Mouse (Mus musculus) heart, postnatal 14 days (tissue): ENCODE results near the gene Lta. TPM values are rescaled to one million over a fixed set of nuclear protein-coding genes. Genes with fewer than 3 reads are reported as not detected.
A peak's percentile ranks its signal among the peaks of the same experiment; 100 is the strongest.
"Not testable (repeated sequence)": the region's sequence is repeated elsewhere in the genome, so short reads cannot be mapped to it uniquely, and the experiment has no call there.

Source experiments
- DNase-seq, 2 experiments: peaks; one replicate each; pipeline ENCODE4 v3.0.0; 2021 to 2022
- intact Hi-C: fragments of 180-260 bp; cut with DNase I; formaldehyde crosslinking; loops from one replicate; pipeline ENCODE4 v1.15.1; 2025
- total RNA-seq, 2 experiments: library from RNA; stranded (reverse); gene quantifications; 2 replicates each; pipeline ENCODE4 v1.2.3; 2021

Gene Lta
- total RNA-seq, 2 experiments from 2014 or later, result 0.20 TPM; not detected in 1

GRCm38 (mm10) chr17:35241305-35242014 is 36.3 kb upstream of the Lta start, which contains the start of gene Ddx39b:
Gene Ddx39b, plus strand, starts transcription at chr17:35241746.
- intact Hi-C loops, result loop anchor here (5.0 to 10.0 kb wide), 2 partner anchors 389 to 1127 kb away; partner anchors contain the start of genes H2-DMa, Nelfe and Skiv2l
- peak; percentile 97 for DNase-seq

GRCm38 (mm10) chr17:35240384-35241304 is 35.5 kb upstream of the Lta start:
- intact Hi-C loops, result loop anchor here (5.0 to 10.0 kb wide), 2 partner anchors 388 to 1126 kb away; partner anchors contain the start of genes H2-DMa, Nelfe and Skiv2l
- no peak for DNase-seq

GRCm38 (mm10) chr17:35239700-35240099 is 34.5 kb upstream of the Lta start:
- DNase-seq, result no peak
- intact Hi-C loops, result loop anchor here (5.0 to 10.0 kb wide), 2 partner anchors 387 to 1125 kb away; partner anchors contain the start of genes H2-DMa, Nelfe and Skiv2l

GRCm38 (mm10) chr17:35237504-35237903 is 32.4 kb upstream of the Lta start:
- DNase-seq, result no peak
- intact Hi-C loops, result no loop called here

GRCm38 (mm10) chr17:35236996-35237395 is 31.8 kb upstream of the Lta start:
- intact Hi-C loops, result no loop called here
- no peak for DNase-seq

- intact Hi-C loops, result no loop called here
- peak; percentile 97 to 99 for DNase-seq
Observed at GRCm38 (mm10) chr17:35236390-35236746, 31.2 kb upstream of the Lta start.

GRCm38 (mm10) chr17:35235614-35236389 is 30.7 kb upstream of the Lta start, which contains the start of gene Nfkbil1:
Gene Nfkbil1, minus strand, starts transcription at chr17:35235792.
- DNase-seq, result peak; percentile 88 to 89
- intact Hi-C loops, result no loop called here

GRCm38 (mm10) chr17:35234903-35235302 is 29.8 kb upstream of the Lta start:
- DNase-seq, result peak; percentile 56 to 62
- intact Hi-C loops, result loop anchor here (5.0 kb wide), 2 partner anchors 38 to 108 kb away; partner anchors contain the start of gene D17H6S53E

GRCm38 (mm10) chr17:35234090-35234489 is 28.9 kb upstream of the Lta start:
- intact Hi-C loops, result loop anchor here (5.0 kb wide), 2 partner anchors 37 to 107 kb away; partner anchors contain the start of gene D17H6S53E
- DNase-seq, result not testable (repeated sequence)

- intact Hi-C loops, result loop anchor here (5.0 kb wide), 2 partner anchors 36 to 106 kb away; partner anchors contain the start of gene D17H6S53E
- no peak for DNase-seq
Observed at GRCm38 (mm10) chr17:35233114-35233980, 28.2 kb upstream of the Lta start, which contains the start of gene Atp6v1g2. Gene Atp6v1g2, plus strand, starts transcription at chr17:35233660.

GRCm38 (mm10) chr17:35232659-35233058 is 27.5 kb upstream of the Lta start:
- intact Hi-C loops, result loop anchor here (1.0 to 5.0 kb wide), 3 partner anchors 35 to 105 kb away; partner anchors contain the start of gene D17H6S53E
- DNase-seq, result no peak

GRCm38 (mm10) chr17:35232043-35232442 is 26.9 kb upstream of the Lta start:
- intact Hi-C loops, result loop anchor here (1.0 to 5.0 kb wide), 3 partner anchors 35 to 105 kb away; partner anchors contain the start of gene D17H6S53E
- DNase-seq, result peak; percentile 87 to 92

- intact Hi-C loops, result loop anchor here (5.0 kb wide), 2 partner anchors 34 to 104 kb away; partner anchors contain the start of gene D17H6S53E
- no peak for DNase-seq
Observed at GRCm38 (mm10) chr17:35231022-35231421, 25.9 kb upstream of the Lta start.

GRCm38 (mm10) chr17:35226561-35227046 is 21.5 kb upstream of the Lta start:
- intact Hi-C loops, result no loop called here

GRCm38 (mm10) chr17:35225456-35225855 is 20.3 kb upstream of the Lta start:
- intact Hi-C loops, result no loop called here
- DNase-seq, result no peak

More at GRCm38 (mm10) chr17:35226561-35227046, 21.5 kb upstream of the Lta start:
- DNase-seq, result no peak

- DNase-seq, result no peak
- intact Hi-C loops, result no loop called here
Observed at GRCm38 (mm10) chr17:35224641-35225040, 19.5 kb upstream of the Lta start.

GRCm38 (mm10) chr17:35222299-35222698 is 17.1 kb upstream of the Lta start:
- DNase-seq, result no peak
- intact Hi-C loops, result no loop called here
